Mouse (Mus musculus) embryo, embryonic 9.5 days (tissue): ENCODE results near the gene B3galt2.
A peak's percentile ranks its signal among the peaks of the same experiment; 100 is the strongest.
"Not testable (repeated sequence)": the region's sequence is repeated elsewhere in the genome, so short reads cannot be mapped to it uniquely, and the experiment has no call there.

Source experiments
- DNase-seq: peaks from one replicate; pipeline ENCODE4 v3.0.0-alpha.2; 2017; ENCODE audit errors: extremely low spot score

Gene B3galt2

DNA sequence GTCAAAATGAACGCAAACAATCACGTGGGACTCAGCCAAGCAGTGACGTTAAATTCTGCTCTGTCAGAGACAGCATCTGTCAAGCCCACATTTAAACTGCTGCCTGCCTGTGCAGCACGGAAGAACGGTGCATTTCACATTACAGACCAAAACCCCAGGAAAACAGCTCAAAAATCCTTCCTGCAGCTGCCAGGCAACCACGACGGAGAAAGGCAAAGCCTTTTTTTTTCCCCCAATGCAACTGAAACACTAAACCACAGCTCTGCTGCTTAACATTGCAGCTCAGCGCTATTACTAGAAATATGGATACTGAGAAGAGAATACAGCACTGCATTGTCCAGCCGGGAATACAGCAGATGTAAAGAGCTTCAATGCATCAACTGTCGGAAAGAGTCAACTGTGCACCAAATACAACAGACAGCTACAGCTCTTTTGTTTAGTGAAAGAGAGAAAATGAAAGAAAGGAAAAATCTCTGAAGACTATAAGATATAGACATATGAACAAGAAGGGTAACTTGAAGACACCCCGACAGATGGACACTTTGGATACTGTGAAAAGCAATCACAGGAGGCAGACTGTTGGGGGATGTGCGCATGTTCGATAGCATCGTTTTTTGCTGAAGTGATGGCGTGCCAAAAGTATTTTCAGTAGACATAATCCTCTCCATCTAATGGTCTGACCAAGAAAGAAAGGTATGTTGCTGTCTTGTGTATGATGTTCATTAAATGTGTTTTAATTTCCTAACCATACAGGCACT is at the start of gene B3galt2:
Gene B3galt2, plus strand, starts transcription at position 15 of the 758 bp plus-strand sequence.
- DNase-seq, result no peak

DNA sequence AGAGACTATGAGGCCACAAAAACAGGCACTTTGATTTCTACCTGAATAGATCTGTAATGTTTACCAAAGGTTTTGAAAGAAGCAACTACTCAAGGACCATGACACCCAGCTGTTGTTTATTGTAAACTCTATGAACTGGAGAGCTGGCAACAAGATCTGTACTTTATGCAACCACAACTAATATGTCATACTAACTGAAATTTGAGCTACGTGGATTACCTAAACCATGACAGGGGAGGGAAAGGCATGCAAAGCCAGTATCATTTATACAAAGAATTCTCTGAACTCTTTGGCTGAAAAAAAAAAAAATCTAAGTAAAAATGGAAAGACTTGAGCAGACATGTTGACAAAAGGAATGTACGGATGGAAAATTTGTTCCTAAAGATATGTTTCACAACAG is 43.6 kb upstream of the B3galt2 start:
- no peak for DNase-seq

DNA sequence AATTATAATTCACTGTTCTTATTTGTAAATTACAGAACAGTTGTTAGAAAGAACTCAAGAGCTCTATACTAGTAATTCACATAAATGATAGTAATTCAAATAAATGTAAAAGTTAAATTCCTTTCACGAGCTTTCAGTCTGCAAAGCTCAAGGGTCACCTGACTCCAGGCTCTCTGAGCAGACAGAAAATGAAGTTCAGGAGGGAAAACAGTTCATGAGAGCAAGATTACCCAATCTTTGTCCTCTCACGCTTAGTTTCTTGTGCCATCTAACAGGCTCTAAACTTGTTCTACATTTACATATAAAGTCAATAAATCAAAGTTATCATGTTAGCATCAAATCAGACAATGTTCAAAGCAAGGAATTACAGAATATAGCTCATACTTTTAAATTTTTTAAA is 31.6 kb upstream of the B3galt2 start:
- no peak for DNase-seq

DNA sequence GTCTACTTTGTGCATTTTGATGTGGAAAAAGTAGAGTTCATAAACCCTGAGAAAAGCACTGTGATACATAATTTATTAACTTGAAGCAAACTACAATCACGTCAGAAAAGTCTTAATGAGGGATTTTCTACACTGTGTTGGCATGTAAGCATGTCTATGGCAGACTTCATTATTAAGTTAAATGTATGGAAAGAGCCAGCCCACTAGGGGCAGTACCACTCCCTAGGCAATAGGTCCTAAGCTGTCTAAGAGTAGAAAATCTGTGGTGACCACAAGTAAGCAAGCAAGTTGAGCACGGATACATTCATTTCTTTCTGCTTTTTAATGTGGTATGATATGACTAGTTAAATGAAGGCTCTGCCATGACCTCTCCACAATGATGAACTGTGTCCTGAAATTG is 27.6 kb upstream of the B3galt2 start:
- DNase-seq, result no peak

DNA sequence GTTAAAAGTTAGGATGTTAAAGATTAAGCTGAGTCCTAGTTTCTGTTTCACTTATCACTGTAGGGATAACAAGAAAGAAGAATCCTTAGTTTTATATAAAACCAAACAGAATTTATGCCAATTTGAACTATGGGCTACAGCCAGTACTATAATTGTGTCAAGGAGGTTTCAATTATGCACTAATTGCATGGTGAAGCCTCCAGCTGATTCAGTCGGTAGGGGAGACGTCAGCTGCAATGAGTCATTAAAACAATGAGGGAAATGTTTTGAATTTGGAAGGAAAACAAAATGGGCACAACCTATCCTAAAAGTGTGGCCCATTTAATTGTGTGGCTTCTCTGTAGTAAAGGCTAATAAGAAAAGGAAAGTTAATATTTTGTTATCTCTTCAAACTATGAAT is 20.7 kb upstream of the B3galt2 start:
- DNase-seq, result no peak

DNA sequence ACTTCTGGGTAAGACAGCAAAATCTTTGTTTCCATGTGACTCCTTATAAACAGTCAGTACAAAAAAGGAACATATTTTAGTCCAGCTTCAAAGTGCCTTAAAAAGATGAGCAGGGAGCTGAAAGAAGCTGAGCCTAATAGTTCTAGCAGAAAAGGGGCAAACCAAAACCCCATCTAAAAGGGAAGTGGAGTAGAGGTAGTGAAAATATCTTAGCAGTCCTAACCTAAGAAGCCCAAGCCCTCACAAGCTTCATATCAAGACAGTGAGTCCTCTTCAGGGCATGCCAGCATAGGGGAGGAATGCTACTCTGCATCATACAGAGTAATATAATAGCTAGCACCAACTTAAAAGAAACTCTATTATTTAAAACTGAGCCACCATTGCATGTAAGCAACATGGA is 18.5 kb upstream of the B3galt2 start:
- no peak for DNase-seq

DNA sequence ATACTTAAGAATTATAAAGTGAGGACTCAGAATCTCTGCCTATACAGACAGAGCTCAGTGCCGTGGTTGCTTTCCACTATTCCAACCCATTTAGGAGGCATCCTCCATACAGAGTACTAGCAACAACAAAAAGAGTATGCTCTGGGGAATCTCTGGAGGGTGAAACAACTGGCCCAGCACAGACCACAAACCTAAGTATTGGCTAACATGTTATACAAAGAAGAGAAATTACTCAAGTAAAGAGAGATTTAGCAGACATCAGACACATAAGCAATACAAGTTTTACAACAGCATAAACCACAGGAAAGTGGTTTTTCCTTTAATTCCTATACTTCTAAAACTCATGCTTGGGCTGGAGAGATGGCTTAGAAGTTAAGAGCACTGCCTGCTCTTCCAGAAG is 17.8 kb upstream of the B3galt2 start:
- DNase-seq, result no peak

DNA sequence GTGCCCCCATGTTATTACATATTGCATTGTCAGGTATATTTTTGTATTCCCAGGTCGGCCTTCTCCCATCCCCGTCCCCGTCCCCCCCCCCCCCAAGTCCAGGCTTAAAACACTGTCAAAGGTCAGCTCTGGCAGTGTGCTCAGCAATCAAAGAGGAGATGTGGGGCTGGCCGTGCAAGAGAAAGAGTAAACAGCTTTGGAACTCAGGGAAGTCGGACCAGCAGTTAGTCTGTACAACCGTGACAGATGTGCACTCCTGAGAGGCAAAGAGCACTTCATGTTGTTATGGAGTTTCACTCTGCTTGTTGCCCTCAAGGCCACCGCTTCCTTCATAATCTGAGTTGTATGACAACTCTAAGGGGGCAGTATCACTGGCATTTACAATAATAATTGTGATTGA is 9.1 kb upstream of the B3galt2 start:
- DNase-seq, result no peak

DNA sequence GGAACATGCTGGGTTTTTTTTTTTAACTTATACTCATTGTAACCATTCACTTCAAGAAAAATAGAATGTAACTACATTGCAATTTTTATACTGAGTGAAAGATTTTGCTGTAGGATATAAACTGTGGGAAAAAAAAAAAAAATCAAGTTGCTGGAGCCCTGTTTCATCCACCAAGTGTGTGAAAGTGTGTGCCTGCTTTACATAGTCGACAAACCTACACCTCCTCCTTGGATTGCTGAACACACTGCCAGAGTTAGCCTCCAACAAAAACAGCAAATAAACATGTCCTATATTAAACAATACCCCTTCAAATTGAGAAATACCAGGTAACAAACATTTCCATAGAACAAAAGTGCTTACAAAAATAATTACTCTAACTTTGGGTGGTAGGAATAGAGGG is 8.1 kb upstream of the B3galt2 start:
- no peak for DNase-seq

DNA sequence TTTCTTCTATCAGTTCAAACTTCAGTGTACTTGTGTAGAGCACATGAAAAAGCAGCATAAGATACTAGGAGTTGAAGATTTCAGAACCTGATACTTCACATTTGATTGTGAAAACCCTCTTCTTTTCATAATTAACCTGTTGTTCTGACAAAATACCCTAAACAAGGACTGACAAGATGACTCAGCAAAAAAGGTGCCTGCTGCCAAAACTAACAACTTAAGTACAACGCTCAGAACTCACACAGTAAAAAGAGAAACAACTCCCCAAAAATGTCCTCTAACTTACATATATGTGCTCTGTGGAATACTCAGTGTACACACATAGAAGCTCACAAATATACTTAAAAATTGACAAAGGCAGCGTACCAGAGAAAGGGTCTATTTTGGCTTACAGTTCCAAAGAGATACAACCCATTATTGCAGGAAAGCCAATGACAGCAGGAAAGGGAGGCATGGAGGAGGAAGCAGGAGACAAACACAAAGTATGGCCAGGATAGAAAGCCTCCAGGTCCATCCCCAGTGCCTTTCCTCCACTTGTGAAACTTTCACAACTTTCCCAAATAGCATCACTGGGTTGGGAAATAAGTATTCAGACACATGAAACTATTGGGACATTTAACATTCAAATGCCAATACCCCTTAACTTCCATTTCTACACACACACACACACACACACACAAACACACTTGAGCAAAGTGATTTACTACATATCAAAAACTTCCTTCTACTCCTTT is 7.4 kb upstream of the B3galt2 start:
- DNase-seq, result no peak

DNA sequence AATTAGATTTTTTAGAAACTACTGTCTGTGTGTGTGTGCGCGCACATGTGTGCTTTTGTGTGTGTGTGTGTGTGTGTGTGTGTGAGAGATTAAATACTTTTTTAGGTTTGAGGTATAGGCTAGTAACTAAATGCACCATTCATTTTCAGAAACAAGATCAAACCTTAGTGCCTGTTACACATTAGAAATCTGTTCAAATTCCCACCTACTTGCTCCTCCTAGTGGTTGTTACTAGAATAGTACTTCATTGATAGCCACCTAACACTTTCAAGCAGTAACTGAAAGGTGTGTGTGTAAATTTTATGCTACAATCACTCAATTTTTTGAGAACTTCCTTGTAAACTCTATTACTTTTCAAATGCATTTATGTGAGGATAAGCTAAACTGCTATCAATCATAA is 3.8 kb downstream of the B3galt2 start:
- DNase-seq, result peak; percentile 36

DNA sequence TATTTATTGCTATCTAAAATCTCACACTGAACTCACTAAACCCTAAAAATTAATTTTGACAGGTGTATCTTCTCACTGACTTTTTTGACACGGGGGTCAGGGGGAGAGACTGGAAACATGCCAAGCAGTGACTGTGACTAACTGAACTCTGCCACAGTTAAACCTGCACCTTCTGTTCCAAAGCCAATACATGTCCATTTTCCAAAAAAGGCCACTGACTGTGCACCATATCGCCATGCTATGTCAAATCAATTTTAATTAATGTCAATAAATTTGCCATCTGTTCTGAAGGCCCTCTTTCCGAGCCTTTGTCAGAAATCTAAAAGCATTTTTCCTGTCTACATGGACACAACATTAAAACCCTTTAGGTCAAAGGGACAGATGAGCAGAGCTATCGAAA is 4.9 kb downstream of the B3galt2 start:
- DNase-seq, result no peak

DNA sequence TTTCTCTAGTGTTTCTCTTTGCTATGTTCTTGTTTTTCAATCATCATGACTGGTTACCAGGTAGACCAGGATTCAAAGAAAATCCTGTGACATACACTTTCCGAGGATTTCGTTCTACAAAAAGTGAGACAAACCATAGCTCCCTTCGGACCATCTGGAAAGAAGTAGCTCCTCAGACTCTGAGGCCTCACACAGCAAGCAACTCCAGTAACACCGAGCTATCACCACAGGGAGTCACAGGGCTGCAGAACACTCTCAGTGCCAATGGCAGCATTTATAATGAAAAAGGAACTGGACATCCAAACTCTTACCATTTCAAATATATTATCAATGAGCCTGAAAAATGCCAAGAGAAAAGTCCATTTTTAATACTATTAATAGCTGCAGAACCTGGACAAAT is 5.8 kb downstream of the B3galt2 start:
- no peak for DNase-seq

DNA sequence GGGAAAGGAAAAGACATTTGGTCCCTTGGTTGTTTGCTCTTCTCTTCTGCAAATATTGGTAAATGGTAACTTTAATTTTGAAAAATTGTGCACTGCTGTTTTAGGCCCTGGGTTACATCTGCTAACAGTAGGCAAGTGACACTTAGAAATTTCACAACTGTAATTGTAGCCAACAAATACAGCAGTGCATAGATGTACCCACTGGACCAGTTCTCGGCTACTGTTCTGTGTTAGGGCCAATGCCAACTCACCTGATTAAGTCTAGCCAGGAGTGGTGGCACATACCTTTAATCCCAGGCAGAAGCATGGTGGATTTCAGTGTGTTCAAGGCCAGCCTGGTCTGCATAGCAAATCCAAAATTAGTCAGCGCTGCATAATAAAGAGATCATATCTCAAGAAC is 9.9 kb downstream of the B3galt2 start:
- no peak for DNase-seq

DNA sequence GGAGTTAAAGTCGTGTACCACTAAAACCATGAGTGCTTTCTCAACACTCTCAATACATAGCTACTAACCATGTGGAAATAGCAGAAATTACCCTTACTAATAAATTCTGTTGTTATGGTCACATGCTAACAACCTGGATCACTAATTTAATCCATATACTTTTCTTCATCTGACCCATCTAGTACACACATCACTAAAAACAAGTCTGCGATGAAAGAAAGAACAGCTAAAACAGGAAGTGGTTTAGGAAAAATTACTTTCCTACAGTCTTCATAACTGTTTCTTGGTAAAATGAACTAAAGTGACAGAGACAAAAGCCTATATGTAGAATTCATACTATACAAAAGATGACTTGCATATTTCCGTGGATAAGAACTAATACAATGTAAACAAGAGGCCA is 13.2 kb downstream of the B3galt2 start:
- no peak for DNase-seq

DNA sequence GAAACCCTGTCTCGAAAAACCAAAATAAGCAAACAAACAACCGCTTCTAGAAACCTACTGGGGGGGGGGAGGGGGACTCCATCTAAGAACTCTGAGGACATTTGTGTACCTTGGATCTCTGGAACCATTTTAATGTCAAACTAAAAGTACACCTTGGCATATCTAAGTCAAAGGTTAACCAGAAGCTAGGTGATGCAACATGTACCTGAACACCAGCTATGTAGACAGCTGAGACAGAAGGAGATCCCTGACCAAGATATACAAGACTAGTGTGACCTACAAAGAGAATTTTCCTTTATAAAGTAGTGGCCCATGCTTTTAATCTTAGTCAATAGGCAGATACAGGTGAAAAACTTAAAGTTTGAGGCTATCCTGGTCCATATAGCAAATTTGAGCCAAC is 22.7 kb downstream of the B3galt2 start:
- no peak for DNase-seq

DNA sequence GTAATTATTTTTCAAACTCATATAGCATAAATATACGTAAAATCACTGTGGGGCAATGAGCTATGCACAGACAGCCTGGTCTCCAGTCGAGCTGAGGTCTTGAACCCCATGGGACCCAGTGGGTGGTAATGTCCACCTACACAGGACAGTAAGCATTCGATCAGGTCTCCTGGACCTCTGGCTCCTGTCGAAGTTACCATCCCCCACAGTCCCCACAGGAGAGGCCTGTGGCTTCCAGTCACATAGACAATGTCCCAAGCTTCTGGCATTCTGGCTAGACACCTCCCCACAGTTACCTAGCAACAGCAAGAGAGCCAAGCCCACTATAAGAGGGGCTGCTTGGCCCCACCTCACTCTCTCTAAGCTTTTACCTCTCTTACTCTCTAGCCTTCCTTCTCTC is 24.3 kb downstream of the B3galt2 start:
- DNase-seq, result not testable (repeated sequence)

DNA sequence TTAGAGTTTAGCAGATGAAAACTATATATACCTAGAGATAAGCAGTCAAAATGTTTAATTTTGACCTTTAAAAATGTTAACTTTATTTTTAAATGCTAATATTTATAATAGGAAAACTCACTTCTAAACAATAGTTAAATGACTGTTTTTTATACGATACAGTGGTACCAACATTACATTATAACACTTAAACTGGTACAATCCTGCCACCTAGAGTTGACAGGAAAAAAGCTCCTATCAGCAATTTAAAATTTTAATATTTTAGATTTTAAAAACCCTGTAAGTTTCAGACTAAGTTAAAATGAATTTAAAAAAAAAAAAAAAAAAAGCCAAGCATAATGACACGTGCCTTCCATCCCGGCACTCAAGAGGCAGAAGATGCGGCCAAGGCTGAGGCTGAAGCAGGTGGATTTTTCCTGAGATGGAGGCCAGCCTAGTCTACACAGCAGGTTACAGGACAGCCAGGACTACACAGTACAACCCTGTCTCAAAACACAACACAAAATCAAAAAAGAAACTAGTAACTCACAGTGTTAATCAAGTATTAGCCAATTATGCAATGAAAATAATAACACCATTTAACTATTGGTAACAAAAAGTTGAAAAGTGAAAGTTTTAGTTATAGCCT is 35.4 kb downstream of the B3galt2 start:
- no peak for DNase-seq

DNA sequence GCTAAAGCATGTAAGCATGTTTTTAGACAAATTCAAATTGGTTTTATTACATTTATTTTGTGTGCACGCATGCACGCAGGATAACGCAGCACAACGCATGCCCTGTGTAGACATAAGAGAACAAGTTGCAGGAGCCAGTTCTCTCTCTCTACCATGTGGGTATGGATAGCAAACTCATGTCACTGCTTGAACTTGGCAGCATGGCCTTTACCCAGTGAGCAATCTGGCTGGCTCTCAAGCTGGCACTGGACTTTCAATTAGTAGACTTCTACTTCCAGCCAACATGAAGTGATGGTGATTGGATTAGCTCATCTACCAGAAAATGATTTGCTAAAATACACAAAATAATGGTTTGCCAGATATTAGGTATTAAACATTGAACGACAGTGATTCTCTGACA is 40.6 kb downstream of the B3galt2 start:
- no peak for DNase-seq

DNA sequence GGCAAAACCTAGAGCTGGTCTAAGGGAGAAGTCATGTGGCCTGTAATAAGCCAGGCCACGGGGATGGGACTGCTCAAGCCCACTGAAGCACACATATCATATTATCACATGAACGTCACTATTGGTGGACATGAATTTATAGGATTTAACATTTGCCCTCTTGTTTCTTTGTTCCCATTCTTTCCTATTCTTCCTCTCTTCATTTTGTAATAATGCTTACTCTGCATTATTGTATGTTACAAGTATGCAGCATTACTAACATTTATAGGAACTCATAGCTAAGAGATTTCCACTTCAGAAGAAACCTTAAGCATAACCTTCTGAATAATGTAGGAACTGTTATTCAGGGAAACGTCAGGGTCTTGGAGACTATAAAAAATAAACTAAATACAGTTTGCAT is 44.4 kb downstream of the B3galt2 start:
- DNase-seq, result no peak

DNA sequence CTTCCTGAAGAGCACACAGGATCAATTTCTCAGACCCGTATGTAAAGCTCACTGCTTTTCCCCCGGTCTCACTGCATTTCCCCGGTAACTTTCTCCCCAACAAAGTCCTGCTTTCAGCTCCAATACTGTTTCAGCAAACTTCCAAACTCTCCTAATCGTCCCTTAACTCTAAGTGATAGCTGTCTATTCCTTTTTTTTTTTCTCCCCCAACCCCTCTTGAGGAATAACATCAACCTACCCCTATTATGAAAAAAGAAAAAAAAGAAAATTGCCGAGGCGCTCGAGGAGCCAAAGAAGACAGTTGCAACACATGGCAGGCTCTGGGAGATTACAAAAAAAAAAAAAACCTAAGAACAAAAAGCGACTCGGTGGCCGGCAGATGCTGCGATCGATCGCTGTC is 61.3 kb downstream of the B3galt2 start:
- DNase-seq, result peak; percentile 2

DNA sequence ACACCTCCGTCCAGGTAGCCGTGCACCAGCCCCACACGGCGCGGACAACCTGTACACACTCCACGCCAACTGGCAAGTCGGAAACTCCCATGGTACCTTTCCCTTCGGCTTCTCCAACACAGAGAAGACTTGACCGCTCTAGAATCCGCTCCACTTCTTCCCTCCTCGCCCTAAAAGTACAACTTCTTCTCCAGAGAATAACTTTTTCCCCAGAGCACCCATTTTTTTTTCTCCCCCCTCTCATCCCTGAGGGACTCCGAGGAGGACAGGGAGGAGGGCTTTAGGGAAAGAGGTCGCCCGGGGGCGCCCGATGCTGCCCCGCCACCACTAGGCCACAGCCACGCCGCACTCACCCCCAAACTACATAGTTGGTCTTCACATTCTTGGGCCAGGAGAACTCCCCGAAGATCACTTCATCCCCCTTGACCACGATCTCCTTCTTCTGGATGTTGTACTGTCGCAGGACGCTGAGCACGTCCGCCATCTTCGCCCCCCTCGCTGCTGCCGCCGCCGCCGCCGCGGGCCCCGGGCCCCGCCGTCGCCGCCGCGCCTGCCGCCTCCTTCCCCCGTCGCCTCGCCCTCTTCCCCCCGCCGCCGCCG is 61.8 kb downstream of the B3galt2 start:
- no peak for DNase-seq
